Mouse (Mus musculus) gastrocnemius, postnatal 36 days (tissue): Measurements from ENCODE around the gene Il12rb1. TPM values are rescaled to one million over a fixed set of nuclear protein-coding genes. Genes with fewer than 3 reads are reported as not detected.

Experiments
- DNase-seq, 2 experiments: peaks; one replicate each; pipeline ENCODE4 v3.0.0; 2022
- intact Hi-C: fragments of 180-260 bp; cut with DNase I; formaldehyde crosslinking; loops from one replicate; pipeline ENCODE4 v1.15.1; 2025
- microRNA-seq, 2 experiments: library from miRNA; unstranded; fragments of <30 nt; microRNA quantifications; one replicate each; pipeline ENCODE4 v1.2.0; 2021
- total RNA-seq, 2 experiments: library from RNA; stranded (reverse); gene quantifications; 2 replicates each; pipeline ENCODE4 v1.2.3; 2021

Il12rb1 gene
- total RNA-seq, 2 experiments from 2014 or later: 0.15 TPM; not detected in 1

DNA sequence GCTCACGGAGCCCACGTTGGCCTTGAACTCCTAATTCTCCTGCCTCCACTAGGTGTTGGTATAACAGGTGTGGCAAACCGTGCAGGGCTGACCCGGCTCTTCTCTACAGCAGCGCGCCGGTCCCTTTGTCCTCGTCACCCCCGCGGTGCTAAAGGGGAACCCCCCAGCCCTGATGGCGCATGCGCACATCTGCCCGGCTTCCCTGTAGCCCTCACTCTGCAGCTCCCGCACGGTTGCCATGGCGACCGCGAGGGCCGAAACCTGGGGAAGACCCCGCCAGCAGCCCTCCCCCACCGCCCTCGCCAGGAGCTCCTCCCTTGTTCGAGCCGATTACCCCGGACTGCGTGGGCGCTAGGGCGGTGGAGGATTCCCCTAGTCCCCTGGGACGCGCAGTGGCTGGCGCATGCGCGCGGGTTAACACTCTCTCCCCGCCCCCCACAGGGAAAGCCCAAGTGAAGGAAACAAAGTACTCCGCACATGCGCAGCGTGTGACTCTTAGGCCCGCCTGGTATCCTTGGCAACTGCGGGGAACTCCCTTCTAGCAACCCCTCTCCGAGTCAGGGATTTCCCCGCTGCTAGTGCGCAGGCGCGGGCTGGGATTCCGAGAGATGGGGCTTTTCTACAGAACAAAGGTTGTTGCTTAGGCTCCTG lies 57.2 kb downstream of the Il12rb1 start:
- peak; percentile 98 for DNase-seq
- intact Hi-C loops: no loop called here

DNA sequence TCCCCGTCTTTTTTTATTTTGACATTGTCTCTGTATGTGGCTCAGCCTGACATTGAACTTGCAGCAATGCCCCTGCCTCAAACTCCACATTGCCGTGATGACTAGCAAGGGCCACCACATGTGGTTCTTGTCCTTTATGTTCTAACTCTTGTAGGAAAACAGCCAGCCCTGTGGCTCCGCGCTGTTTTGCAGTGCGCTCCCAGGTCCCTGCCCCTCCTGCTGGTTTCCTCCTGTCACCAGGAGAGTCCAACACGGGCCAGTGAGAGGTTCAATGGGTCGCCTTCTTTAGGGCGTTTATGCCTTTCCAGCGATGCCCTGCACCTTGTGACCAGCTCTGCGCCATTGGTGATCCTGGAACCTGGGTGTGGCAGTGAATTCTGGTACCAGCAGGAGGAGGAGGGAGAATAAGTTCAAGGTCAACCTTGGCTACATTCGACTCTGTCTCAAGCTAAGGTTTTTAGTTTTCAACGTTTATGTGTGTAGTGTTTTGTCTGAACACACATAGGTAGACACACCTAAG lies 57.8 kb downstream of the Il12rb1 start:
- intact Hi-C loops: no loop called here
- no peak for DNase-seq

DNA sequence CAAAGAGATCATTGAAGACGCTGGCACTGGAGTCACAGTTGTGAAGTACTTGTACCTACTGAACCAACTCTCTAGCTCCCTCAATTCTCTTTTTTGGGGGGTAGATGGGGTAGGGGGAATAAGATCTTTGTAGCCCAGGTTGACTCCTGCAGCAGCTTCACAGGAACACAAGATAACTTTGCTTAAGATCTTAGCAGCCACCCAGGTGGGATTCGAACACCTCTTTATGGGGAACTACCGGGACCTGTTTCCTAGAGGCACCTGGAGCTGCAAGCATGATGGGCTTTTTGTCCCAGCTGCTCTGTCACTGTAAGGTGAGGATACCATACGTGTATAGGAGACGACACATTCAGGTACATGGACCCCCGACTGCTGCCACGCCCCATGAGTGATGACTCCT lies 58.3 kb downstream of the Il12rb1 start:
- intact Hi-C loops: no loop called here
- DNase-seq: no peak

DNA sequence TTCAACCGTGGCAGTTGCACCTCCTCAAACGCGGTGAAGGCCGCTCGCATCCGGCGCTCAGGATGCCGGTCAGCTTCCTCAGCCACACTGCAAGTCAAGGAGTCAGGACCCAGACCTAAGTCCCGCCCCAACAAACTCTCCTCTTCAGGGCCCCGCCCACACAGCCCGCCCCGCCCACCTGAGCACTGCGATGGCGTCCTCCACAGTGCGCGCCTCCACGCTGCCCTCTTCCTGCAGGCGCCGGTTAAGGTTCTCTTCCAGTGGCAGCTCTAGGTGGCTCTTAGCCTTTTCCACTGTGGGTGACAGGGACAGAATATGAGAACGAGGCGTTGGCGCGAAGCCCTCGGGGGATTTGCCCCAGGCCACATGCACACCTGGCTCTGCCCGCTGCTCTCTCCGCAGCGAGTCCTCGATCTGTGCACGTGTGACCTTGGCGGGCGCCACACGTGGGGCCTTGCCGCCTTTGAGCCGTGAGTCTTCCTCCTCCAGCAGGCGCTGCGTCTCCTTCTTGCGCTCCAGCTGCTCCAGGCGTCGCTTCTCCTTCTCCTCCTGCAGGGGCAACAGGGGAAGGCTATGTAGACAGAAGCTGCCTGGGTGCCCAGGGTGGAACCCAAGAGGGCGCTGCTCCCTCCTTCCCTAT lies 60.4 kb downstream of the Il12rb1 start:
- intact Hi-C loops: loop anchor here (1.0 kb wide), 1 partner anchor 24 kb away; no protein-coding TSS in a partner anchor
- no peak for DNase-seq

DNA sequence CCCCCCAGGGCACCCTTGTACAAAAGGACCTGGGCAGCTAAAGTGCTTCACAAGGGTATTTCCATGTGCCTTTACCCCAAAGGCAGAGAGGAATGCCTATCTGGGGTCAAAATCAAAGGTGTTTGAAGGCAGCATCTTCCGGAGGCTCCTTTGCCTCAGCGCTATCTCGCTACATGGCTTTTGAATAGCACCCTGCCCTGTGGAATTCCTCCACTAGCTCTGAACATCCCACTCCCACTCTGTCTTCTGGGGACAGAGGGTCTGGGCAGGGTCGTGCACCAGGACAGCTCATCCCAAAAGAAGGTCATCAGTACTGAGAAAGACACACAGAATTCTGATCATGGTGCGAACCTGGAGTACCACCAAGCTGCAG lies 60.9 kb downstream of the Il12rb1 start:
- intact Hi-C loops: loop anchor here (1.0 kb wide), 1 partner anchor 25 kb away; no protein-coding TSS in a partner anchor
- DNase-seq: no peak

DNA sequence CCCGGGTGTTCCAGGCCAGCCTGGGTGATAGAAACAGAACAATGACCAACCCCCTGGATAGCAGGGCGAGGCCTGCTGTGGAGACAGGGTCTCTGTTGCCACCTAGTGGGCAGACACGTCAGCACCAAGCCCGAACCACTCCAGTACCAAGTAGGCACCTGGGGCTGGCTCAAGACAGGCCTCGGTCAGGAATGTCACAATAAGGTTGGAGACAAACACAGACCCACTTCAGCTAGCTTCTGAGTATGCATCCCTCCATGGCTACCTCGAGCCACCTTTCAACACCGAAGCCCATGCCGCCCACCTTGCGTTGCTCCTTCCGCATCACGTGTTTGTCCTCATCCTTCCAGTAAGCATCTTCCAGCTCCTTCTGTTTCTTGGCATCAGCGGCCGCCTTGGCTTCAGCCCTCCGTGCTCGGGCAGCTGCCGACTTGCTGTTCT lies 61.4 kb downstream of the Il12rb1 start:
- peak; percentile 63 to 65 for DNase-seq
- intact Hi-C loops: loop anchor here (1.0 kb wide), 1 partner anchor 25 kb away; no protein-coding TSS in a partner anchor

Small RNA genes lying within 50 kb of the gene (microRNA-seq; reads per million reads assigned to microRNA genes)
- 0 reads per million in 2 experiments for gene Mir7240

Other genes starting within 250 kb of the Il12rb1 start
- gene Isyna1, start 214.1 kb upstream of the Il12rb1 start, total RNA-seq: 1 to 10 TPM; 4.1 to 5.1 TPM
- 10 to 100 TPM; 12.5 to 15.9 TPM for gene Ssbp4, start 199.6 kb upstream of the Il12rb1 start, total RNA-seq
- gene Lrrc25, start 192.3 kb upstream of the Il12rb1 start, total RNA-seq: under 1 TPM; 0.38 to 0.64 TPM
- under 1 TPM in 1 of 2 experiments, not detected in 1; 0.18 TPM for gene Gdf15, start 176.0 kb upstream of the Il12rb1 start, total RNA-seq
- gene Pgpep1, start 148.1 kb upstream of the Il12rb1 start, total RNA-seq: 10 to 100 TPM; 11.1 to 15.9 TPM
- gene Lsm4, start 135.2 kb upstream of the Il12rb1 start, total RNA-seq: 10 to 100 TPM; 54.9 to 63.3 TPM
- 10 to 100 TPM; 60.6 to 77.9 TPM for gene Jund, start 109.5 kb upstream of the Il12rb1 start, total RNA-seq
- gene Iqcn, start 105.0 kb upstream of the Il12rb1 start, total RNA-seq: under 1 TPM in 1 of 2 experiments, not detected in 1; 0.05 TPM
- not detected for gene Gm3336, start 89.9 kb upstream of the Il12rb1 start, total RNA-seq
- 1 to 10 TPM; 1.9 to 2.1 TPM for gene Pde4c, start 84.7 kb upstream of the Il12rb1 start, total RNA-seq
- gene Rab3a, start 53.8 kb upstream of the Il12rb1 start, total RNA-seq: 10 to 100 TPM; 36.8 to 37.3 TPM
- gene Mpv17l2, start 47.5 kb upstream of the Il12rb1 start, total RNA-seq: 10 to 100 TPM; 20.7 to 21.4 TPM
- 10 to 100 TPM; 14.3 to 16.1 TPM for gene Pik3r2, start 31.7 kb upstream of the Il12rb1 start, total RNA-seq
- 1 to 10 TPM; 2.9 to 4.1 TPM for gene Mast3, start 3.4 kb upstream of the Il12rb1 start, total RNA-seq
- 10 to 100 TPM; 47.9 to 92.8 TPM for gene Arrdc2, start 31.3 kb downstream of the Il12rb1 start, total RNA-seq
- gene Kcnn1, start 54.8 kb downstream of the Il12rb1 start, total RNA-seq: 10 to 100 TPM; 12.8 to 18.3 TPM
- gene Ccdc124, start 65.5 kb downstream of the Il12rb1 start, total RNA-seq: 10 to 100 TPM; 56.2 to 64.3 TPM
- under 1 TPM in 1 of 2 experiments, not detected in 1; 0.10 TPM for gene Slc5a5, start 84.3 kb downstream of the Il12rb1 start, total RNA-seq
- 100 to 1,000 TPM; 802 to 969 TPM for gene Rpl18a, start 89.0 kb downstream of the Il12rb1 start, total RNA-seq
- gene Map1s, start 97.5 kb downstream of the Il12rb1 start, total RNA-seq: 10 to 100 TPM in 1 of 2 experiments, 1 to 10 TPM in 1; 9.6 to 15.6 TPM